Mouse (Mus musculus): ENCODE results near the gene Vash2. TPM values are rescaled to one million over a fixed set of nuclear protein-coding genes. Genes with fewer than 3 reads are reported as not detected.
"Not testable (repeated sequence)": the region's sequence is repeated elsewhere in the genome, so short reads cannot be mapped to it uniquely, and the experiment has no call there.

Vash2 gene
- polyA plus RNA-seq (2015; fragmentation: Nextera tagmentation; extraction: Ambion mirVana): 78.1 and 85.0 TPM in 2 replicates

GRCm38 (mm10) chr1:190979100-190979563 is at the start of gene Vash2:
TSS of gene Vash2 (minus strand) at chr1:190979296.
- Histone ChIP-seq H3K27ac (peak within 1 kb of the TSS; percentile 98), H3K27me3 (replicated peaks) (no peaks in the 10 kb centered on the region), H3K4me2 (peak within 1 kb of the TSS; percentile 87), H3K4me3 (peak within 1 kb of the TSS; percentile 94), H3K9ac (peak within 1 kb of the TSS; percentile 98), H3K36me3 (replicated peaks) (peaks cover 1% of the 10 kb centered on the region; the same call in 1 of the 2 replicates), H3K4me1 (peaks cover 30% of the 10 kb centered on the region), H3K9me3 (no peaks in the 10 kb centered on the region)
- 1% methylated on average over 38 of the region's 38 CpGs for WGBS
- peak; percentile 97 for ATAC-seq (replicated peaks)

DNA sequence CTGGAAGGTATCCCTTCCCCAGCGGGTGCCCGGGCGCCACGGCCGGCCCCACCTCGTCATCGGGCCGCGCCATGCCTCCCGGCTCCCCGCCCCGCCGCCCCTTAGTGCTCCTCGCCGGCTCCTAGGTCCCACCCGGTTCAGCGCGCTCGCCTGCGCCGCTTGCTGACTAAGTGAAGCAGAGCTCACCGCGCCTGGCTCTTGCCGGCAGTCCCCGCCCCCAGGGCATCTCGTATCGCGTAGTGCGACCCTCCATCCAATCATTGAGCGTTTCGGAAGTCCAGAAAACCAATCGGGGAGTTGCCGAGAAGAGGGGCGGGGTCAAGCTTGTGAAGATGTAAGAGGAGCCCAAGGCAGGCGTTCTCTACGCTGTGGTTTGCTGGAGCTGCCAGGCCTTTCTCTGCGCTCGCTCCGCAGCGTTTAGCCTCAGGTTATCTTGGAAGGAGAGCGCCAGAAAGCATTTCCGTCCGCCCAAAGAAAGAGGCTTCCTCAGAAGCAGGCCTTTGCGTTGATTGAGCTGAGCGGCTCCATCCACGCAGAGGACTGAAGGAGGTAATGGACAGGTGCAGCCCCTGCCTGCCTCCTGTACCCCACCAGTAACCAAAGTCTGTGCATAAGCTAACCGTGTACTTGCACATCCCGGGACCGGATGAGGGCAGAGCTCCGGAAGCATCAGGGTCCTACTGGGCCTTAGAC is 47.1 kb upstream of the Vash2 start, which contains the start of gene Flvcr1:
Gene Flvcr1 (minus strand): TSS at position 138 of the 693 bp plus-strand sequence.
- Histone ChIP-seq H3K9me3 (no peaks in the 10 kb centered on the region), H3K4me1 (peaks cover 21% of the 10 kb centered on the region), H3K36me3 (replicated peaks) (peaks cover 6% of the 10 kb centered on the region; the same call in 1 of the 2 replicates), H3K9ac (peak within 1 kb of the TSS; percentile 83), H3K4me3 (peak within 1 kb of the TSS; percentile 82), H3K4me2 (peak within 1 kb of the TSS; percentile 74), H3K27ac (peak within 1 kb of the TSS; percentile 90), H3K27me3 (replicated peaks) (no peaks in the 10 kb centered on the region)
- under 1% methylated on average over 50 of the region's 50 CpGs for WGBS
- ATAC-seq (replicated peaks): peak; percentile 99

DNA sequence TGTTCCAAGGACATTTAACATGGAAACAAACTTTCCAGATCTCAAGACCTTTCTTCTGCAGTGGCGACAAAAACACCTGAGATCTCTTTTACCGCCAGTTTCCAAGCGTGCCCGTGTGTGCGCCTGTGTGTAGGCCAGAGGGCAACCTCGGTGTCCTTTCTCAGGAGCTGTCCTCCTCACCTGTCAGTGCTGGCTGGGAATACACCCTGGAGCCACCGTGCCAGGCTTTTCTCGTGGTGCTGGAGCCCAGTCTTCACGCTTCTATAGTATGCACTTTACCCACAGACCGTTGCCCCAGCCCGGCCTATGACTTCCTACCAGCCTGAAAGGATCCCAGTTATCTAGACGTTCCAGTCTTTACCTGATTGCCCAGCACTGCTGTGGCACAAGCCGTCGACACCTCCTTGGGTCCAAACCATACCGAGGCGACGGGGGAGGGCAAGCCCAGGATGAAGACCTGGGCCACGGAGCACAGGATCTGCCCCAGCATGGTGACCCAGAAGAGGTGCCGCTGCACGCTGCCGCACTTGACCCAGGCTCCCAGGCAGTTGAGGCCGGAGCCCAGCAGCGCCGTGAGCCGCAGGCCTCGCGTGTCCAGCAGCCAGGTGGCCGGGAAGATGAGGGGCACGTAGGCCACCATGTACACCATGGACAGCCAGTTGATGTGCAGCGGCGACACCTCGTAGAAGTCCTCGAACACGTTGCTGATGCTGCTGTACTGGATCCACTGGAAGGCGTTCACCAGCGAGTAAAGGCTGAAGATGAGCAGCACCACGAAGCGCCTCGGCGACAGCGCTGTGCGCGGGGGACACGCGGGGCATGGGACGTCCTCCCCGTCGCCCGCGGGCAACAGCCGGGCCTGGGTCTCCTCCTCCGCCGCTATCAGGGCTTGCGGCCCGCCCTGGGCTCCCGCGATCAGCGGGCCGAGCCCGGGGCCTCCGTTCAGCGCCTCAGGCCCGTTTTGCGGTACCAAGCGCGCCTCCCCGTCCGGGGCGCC is 46.2 kb upstream of the Vash2 start:
- peak; percentile 68 for ATAC-seq (replicated peaks)
- peak overlapping the region; percentile 74 for H3K4me2 ChIP-seq
- peak overlapping the region; percentile 83 for H3K9ac ChIP-seq
- H3K9me3 ChIP-seq: no peaks in the 10 kb centered on the region
- H3K4me3 ChIP-seq: peak overlapping the region; percentile 82
- H3K27me3 ChIP-seq (replicated peaks): no peaks in the 10 kb centered on the region
- peaks cover 21% of the 10 kb centered on the region for H3K4me1 ChIP-seq
- peaks cover 6% of the 10 kb centered on the region; the same call in 1 of the 2 replicates for H3K36me3 ChIP-seq (replicated peaks)
- 2% methylated on average over 65 of the region's 69 CpGs for WGBS
- peak overlapping the region; percentile 90 for H3K27ac ChIP-seq

GRCm38 (mm10) chr1:191023806-191024205 is 44.7 kb upstream of the Vash2 start:
- peaks cover 21% of the 10 kb centered on the region for H3K4me1 ChIP-seq
- not testable (repeated sequence) for H3K27ac ChIP-seq; H3K4me3 ChIP-seq; H3K9me3 ChIP-seq; H3K27me3 ChIP-seq (replicated peaks); H3K36me3 ChIP-seq (replicated peaks); H3K4me2 ChIP-seq; ATAC-seq (replicated peaks); H3K9ac ChIP-seq
- WGBS: 92% methylated on average over 6 of the region's 6 CpGs

- H3K27me3 ChIP-seq (replicated peaks): no peaks in the 10 kb centered on the region
- H3K9me3 ChIP-seq: no peaks in the 10 kb centered on the region
- no peak for ATAC-seq (replicated peaks)
- H3K9ac ChIP-seq: no peak overlapping the region
- no peak overlapping the region for H3K4me2 ChIP-seq
- 90% methylated on average over 2 of the region's 2 CpGs for WGBS
- H3K4me1 ChIP-seq: peaks cover 21% of the 10 kb centered on the region
- H3K4me3 ChIP-seq: no peak overlapping the region
- H3K36me3 ChIP-seq (replicated peaks): peaks cover 6% of the 10 kb centered on the region; the same call in 1 of the 2 replicates
- no peak overlapping the region for H3K27ac ChIP-seq
These were observed 44.0 kb upstream of the Vash2 start for GRCm38 (mm10) chr1:191023140-191023539.

GRCm38 (mm10) chr1:191021016-191021415 is 41.9 kb upstream of the Vash2 start:
- no peak overlapping the region for H3K4me3 ChIP-seq
- peaks cover 13% of the 10 kb centered on the region for H3K4me1 ChIP-seq
- 94% methylated on average over 7 of the region's 7 CpGs for WGBS
- peaks cover 6% of the 10 kb centered on the region; the same call in 1 of the 2 replicates for H3K36me3 ChIP-seq (replicated peaks)
- H3K27me3 ChIP-seq (replicated peaks): no peaks in the 10 kb centered on the region
- no peaks in the 10 kb centered on the region for H3K9me3 ChIP-seq
- no peak overlapping the region for H3K27ac ChIP-seq
- no peak overlapping the region for H3K9ac ChIP-seq
- H3K4me2 ChIP-seq: no peak overlapping the region
- ATAC-seq (replicated peaks): no peak

DNA sequence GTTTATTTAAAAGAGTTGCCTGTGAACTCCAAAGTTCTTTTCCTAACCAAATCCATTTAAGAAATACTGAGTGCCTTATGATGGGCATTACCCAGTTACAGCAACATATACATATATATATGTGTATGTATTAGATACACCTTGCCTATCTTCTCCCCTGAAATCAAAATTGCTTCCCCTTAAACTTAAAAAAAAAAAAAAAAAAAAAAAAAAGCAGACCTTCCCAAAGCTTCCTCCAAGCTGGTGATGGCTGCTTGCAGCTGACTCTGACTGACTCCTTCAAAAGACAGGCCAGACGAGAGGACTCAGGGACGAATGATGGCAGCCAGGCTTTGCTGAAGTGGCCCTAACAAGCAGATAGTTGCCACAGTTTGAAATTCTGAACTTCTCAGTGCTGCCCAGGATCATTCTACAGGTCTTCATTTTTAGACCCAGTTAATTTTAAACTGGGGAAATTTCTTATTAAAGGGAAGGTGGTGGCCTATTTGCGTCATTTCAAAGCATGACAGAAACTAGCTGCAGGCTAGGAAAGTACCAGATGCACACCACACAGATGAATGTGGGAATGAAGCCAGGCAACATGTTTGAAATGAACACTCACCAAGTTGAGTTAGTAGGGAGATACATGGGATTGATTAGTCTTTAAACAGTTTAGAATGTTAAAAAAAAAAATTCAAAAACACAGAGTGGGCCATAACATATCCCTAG is 41.3 kb upstream of the Vash2 start:
- no peaks in the 10 kb centered on the region for H3K9me3 ChIP-seq
- H3K4me2 ChIP-seq: no peak overlapping the region
- peaks cover 11% of the 10 kb centered on the region for H3K4me1 ChIP-seq
- H3K27me3 ChIP-seq (replicated peaks): no peaks in the 10 kb centered on the region
- WGBS: 78% methylated on average over 3 of the region's 3 CpGs
- no peak overlapping the region for H3K27ac ChIP-seq
- H3K4me3 ChIP-seq: no peak overlapping the region
- H3K9ac ChIP-seq: no peak overlapping the region
- peaks cover 6% of the 10 kb centered on the region; the same call in 1 of the 2 replicates for H3K36me3 ChIP-seq (replicated peaks)
- ATAC-seq (replicated peaks): no peak

DNA sequence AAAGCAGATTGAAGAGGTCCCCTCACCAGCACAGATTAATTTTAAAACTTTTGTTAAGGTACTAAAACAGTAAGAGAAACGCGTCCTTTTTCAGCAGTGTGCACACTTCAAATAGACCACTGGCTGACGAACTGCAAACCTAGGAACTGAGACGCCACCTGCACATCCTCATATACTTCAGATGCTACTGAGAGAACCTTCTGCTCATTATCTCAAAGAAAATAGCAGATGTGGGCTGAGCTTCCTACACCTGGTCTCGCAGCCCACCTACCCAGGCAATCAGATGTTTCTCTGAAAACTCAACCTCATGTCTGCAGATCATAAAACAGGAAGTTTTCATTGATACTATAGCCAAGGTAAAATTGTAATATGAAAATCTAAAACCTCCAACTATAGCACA is 40.7 kb upstream of the Vash2 start:
- Histone ChIP-seq H3K4me3 (no peak overlapping the region), H3K9me3 (no peaks in the 10 kb centered on the region), H3K4me2 (no peak overlapping the region), H3K4me1 (peaks cover 5% of the 10 kb centered on the region), H3K9ac (no peak overlapping the region), H3K36me3 (replicated peaks) (peaks cover 8% of the 10 kb centered on the region; the same call in 1 of the 2 replicates), H3K27me3 (replicated peaks) (no peaks in the 10 kb centered on the region), H3K27ac (no peak overlapping the region)
- no peak for ATAC-seq (replicated peaks)
- WGBS: 95% methylated on average over 5 of the region's 5 CpGs

- H3K4me2 ChIP-seq: no peak overlapping the region
- no peaks in the 10 kb centered on the region for H3K9me3 ChIP-seq
- no peaks in the 10 kb centered on the region for H3K4me1 ChIP-seq
- no peak overlapping the region for H3K4me3 ChIP-seq
- 93% methylated on average over 3 of the region's 3 CpGs for WGBS
- H3K27ac ChIP-seq: no peak overlapping the region
- peaks cover 18% of the 10 kb centered on the region for H3K36me3 ChIP-seq (replicated peaks)
- ATAC-seq (replicated peaks): no peak
- H3K27me3 ChIP-seq (replicated peaks): no peaks in the 10 kb centered on the region
- no peak overlapping the region for H3K9ac ChIP-seq
These were observed 35.2 kb upstream of the Vash2 start for GRCm38 (mm10) chr1:191014271-191014670.

DNA sequence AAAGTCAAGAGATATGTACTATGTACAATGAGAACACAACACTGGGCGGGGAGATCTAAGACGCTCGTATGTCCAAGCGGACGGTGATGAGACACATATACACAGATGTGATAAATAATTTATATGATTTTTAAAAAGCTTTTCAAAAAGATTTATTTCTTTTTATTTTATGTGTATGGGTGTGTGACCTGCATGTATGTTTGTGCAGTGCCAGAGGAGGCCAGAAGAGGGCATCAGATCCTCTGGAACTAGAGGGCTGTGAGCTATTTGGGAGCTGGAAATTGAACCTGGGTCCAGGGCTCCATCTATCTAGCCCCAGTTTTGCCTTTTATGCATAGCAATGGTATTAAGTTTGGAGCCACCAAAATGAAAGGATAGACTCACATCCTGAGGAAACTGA is 29.6 kb upstream of the Vash2 start:
- Histone ChIP-seq H3K4me2 (no peak overlapping the region), H3K9ac (no peak overlapping the region), H3K36me3 (replicated peaks) (peaks cover 42% of the 10 kb centered on the region), H3K4me3 (no peak overlapping the region), H3K27ac (no peak overlapping the region), H3K9me3 (no peaks in the 10 kb centered on the region), H3K4me1 (no peaks in the 10 kb centered on the region), H3K27me3 (replicated peaks) (no peaks in the 10 kb centered on the region)
- no peak for ATAC-seq (replicated peaks)
- 97% methylated on average over 5 of the region's 5 CpGs for WGBS

GRCm38 (mm10) chr1:191002201-191002600 is 23.1 kb upstream of the Vash2 start:
- Histone ChIP-seq H3K9me3 (peaks cover 5% of the 10 kb centered on the region; the same call in 1 of the 2 replicates), H3K27ac (no peak overlapping the region), H3K9ac (no peak overlapping the region), H3K4me3 (no peak overlapping the region), H3K4me1 (no peaks in the 10 kb centered on the region), H3K36me3 (replicated peaks) (peaks cover 11% of the 10 kb centered on the region; the same call in 1 of the 2 replicates), H3K4me2 (no peak overlapping the region), H3K27me3 (replicated peaks) (no peaks in the 10 kb centered on the region)
- ATAC-seq (replicated peaks): no peak
- WGBS: 69% methylated on average over 6 of the region's 6 CpGs

Measured in midbrain, embryonic 15.5 days (tissue).